Mouse (Mus musculus): ENCODE results near the gene 1700084M14Rik.
"Not testable (repeated sequence)": the region's sequence is repeated elsewhere in the genome, so short reads cannot be mapped to it uniquely, and the experiment has no call there.

1700084M14Rik gene

DNA sequence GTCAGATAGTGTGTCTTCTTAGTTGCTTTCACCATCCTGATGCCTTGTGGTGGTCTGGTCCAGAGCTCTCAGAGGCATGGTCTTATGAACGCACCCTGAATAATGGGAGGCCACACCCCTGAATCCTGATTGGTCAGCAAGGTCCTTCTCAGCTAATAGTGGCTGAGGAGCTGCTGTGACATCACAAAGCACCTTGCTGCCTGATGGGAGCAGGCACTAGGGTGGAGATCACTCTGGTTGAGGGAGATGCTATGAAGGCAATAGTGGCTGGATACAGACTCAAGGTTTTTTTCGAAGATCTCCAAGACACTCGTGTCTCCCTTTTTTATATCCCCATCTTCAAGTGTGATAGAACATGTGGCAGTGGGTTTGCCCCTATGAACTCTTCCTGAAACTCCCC lies at the start of gene 1700084M14Rik:
TSS of gene 1700084M14Rik (minus strand) at position 101 of the 400 bp plus-strand sequence.
- CTCF ChIA-PET = not testable (repeated sequence)
